Mouse (Mus musculus): ENCODE measurements at regions not wholly inside any gene's neighbourhood (a gene's known extent, or its start where the extent isn't known, plus 50 kb on each side); places are given as distances from the start of the nearest gene placed in this dataset.
"Not testable (repeated sequence)": the region's sequence is repeated elsewhere in the genome, so short reads cannot be mapped to it uniquely, and the experiment has no call there.

DNA sequence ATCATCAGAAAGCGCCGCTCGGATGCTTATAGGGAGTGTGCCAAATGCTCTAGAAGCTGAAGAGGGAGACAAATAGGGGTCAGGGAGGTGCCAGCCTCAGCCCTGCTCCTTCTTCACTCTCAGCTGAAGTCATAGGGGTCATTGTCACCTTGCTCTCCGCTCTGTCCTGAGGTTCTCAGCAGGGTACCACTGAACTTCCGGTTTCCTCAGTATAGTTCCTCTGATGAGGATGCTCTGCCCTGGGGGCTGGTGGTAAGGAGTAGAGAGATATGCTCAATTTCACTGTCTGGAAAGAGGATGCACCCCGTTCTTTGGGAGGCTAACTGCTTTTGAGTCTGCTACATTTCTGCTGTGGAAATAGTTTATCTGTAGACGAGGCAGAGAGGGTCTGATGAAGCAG lies 211.4 kb downstream of the Zfp619 start:
- DNase-seq = no peak

GRCm38 (mm10) chr7:39729723-39730122 lies 212.2 kb downstream of the Zfp619 start:
- no peak for DNase-seq

DNA sequence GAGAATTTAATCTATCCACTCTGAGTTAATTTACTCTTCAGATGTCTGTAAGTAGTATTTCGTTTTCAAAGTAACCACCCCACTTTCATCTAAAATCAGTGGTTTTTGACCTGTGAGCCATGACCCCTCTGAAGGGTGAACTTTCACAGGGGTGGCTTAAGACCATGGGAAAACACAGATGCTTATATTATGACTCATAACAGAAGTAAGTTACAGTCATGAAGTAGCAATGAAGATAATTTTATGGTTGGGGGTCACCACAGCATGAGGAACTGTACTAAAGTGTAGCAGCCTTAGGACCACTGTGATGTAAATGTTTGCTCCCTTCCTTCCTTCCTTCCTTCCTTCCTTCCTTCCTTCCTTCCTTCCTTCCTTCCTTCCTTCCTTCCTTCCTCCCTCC lies 215.2 kb downstream of the Zfp619 start:
- DNase-seq = no peak

- DNase-seq = not testable (repeated sequence)
These were observed 230.8 kb downstream of the Zfp619 start for GRCm38 (mm10) chr7:39748395-39748794.

- no peak for DNase-seq
These were observed 232.9 kb downstream of the Zfp619 start for GRCm38 (mm10) chr7:39750448-39750847.

DNA sequence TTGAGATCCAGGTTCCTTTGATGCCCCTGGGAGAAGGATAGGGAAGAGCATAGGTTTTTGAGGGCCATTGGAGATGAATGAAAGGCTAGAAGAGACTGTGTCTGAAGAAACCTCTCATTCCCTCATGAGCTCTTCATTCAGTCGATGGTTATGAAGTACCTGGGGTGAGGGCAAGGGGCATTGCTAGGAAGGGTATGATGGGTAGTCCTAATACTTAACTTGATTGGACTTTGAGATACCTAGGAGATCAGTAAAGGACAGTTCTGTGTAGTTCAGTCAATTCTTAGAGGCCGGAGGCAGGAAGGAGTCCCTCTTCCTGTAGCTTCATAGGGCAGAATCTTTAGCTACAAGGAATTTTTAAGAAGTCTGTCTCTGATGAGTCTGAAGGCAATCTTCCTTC lies 246.8 kb downstream of the Zfp619 start:
- DNase-seq = no peak

DNA sequence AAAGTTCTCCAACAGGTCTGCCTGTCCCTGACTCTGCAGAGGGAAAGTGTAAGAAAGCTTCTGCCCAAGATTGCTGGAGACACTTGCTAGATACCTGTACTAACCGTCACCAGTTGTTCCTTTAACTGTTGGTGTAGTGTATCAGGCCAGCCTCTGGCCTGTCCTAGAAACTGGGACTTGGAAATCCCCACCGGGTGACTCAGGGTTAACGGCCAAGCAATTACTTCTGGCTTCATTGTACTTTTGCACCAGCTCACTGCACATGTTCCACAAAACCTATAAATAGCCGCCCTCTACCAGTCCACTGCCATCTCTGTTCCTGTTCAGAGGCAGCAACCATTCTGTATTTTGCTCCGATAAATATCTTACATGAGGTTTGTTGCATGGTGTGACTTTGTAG lies 247.5 kb downstream of the Zfp619 start:
- DNase-seq = no peak

- no peak for DNase-seq
These were observed 255.7 kb downstream of the Zfp619 start for GRCm38 (mm10) chr7:39773291-39773690.

- no peak for DNase-seq
These were observed 271.8 kb downstream of the Zfp619 start for GRCm38 (mm10) chr7:39789321-39789720.

GRCm38 (mm10) chr7:39789880-39790279 lies 272.3 kb downstream of the Zfp619 start:
- no peak for DNase-seq

GRCm38 (mm10) chr7:39794751-39795150 lies 277.2 kb downstream of the Zfp619 start:
- DNase-seq = no peak

DNA sequence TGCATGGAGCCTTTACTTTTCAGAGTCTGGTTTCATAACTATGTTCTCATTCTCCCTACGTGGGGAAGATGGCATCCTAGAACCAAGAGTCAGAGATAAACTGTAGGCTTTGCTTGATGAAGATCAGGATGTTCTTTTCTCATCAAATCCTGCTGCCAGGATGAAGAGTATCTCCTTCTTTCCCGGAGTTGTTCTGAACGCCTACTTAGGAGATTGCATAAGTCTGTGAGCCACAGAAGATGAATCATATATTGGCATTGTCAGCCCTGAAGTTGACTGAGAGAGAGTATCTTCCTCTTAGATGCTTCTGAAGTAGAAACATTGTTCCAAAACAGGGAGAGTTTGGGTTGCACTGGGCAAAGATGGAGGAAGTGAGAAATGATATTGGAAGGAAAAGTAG lies 286.7 kb downstream of the Zfp619 start:
- no peak for DNase-seq

GRCm38 (mm10) chr7:39818036-39818435 lies 300.5 kb downstream of the Zfp619 start:
- DNase-seq = no peak

GRCm38 (mm10) chr7:39822550-39823178 lies 305.1 kb downstream of the Zfp619 start:
- DNase-seq = no peak

GRCm38 (mm10) chr7:39828378-39828777 lies 310.8 kb downstream of the Zfp619 start:
- no peak for DNase-seq

- DNase-seq = no peak
These were observed 313.3 kb downstream of the Zfp619 start for GRCm38 (mm10) chr7:39830831-39831230.

GRCm38 (mm10) chr7:39841988-39842387 lies 324.4 kb downstream of the Zfp619 start:
- no peak for DNase-seq

- DNase-seq = peak; percentile 3
These were observed 330.6 kb downstream of the Zfp619 start for GRCm38 (mm10) chr7:39847914-39848782.

GRCm38 (mm10) chr7:39857301-39857700 lies 339.7 kb downstream of the Zfp619 start:
- no peak for DNase-seq

GRCm38 (mm10) chr7:39862835-39863234 lies 345.3 kb downstream of the Zfp619 start:
- no peak for DNase-seq

GRCm38 (mm10) chr7:39864130-39864529 lies 346.6 kb downstream of the Zfp619 start:
- no peak for DNase-seq

DNA sequence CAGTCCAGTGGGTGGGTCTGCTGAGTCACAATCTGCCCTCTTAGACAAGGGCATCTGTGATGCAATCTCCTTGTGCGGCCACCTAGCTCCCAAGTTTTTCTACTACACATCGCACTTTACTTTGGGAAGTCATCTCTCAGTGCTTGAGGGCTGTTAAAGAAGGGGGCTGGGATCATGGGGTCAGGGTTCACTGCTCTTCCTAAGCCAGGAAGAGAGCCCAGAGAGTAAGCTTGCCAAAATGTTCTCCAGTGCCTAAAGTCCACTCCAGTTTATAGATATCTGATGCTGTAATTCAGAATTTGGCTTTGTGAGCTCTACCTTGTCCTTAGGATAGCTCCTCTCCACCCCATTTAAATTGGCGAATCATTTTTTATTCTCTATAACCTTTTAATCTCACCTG lies 347.2 kb downstream of the Zfp619 start:
- no peak for DNase-seq

- DNase-seq = no peak
These were observed 349.3 kb downstream of the Zfp619 start for GRCm38 (mm10) chr7:39866674-39867428.

GRCm38 (mm10) chr7:39867451-39867850 lies 349.9 kb downstream of the Zfp619 start:
- DNase-seq = no peak

Measured in cerebellum, adult 11 months (tissue).